Mouse (Mus musculus) forebrain, embryonic 14.5 days (tissue): Measurements from ENCODE around the gene Galm. TPM values are rescaled to one million over a fixed set of nuclear protein-coding genes. Genes with fewer than 3 reads are reported as not detected.

Source experiments
- ATAC-seq: fragments of 200-750 bp; cut with Nextera tagmentation; 2 replicates; pipeline ENCODE4 v1.8.0; 2017; ENCODE audit warnings: mild to moderate bottlenecking, moderate library complexity
- DNase-seq: peaks from one replicate; pipeline ENCODE4 v3.0.0-alpha.2; 2015; ENCODE audit warnings: low spot score
- H3K27ac ChIP-seq: fragments of 300-500 bp; sonication (generic); 2 replicates; pipeline ENCODE4 v1.5.1; 2014; ENCODE audit warnings: low read depth, mild to moderate bottlenecking, control low read depth, low read length, moderate library complexity
- H3K27me3 ChIP-seq: fragments of 300-500 bp; sonication (generic); replicated peaks from 2 replicates; pipeline ENCODE4 v1.6.1; 2014; ENCODE audit warnings: low read length, control low read depth, mixed read lengths; ENCODE audit not compliant: control insufficient read depth, insufficient read depth
- H3K36me3 ChIP-seq: fragments of 300-500 bp; sonication (generic); 2 replicates; pipeline ENCODE4 v1.6.1; 2014; ENCODE audit warnings: low read length, control low read depth; ENCODE audit not compliant: control insufficient read depth, insufficient read depth
- H3K4me1 ChIP-seq: fragments of 300-500 bp; sonication (generic); 2 replicates; pipeline ENCODE4 v1.6.1; 2014; ENCODE audit warnings: antibody characterized with exemption, low read length, control low read depth; ENCODE audit not compliant: control insufficient read depth, insufficient read depth
- H3K4me2 ChIP-seq: fragments of 300-500 bp; sonication (generic); 2 replicates; pipeline ENCODE4 v1.6.1; 2014; ENCODE audit warnings: mild to moderate bottlenecking, control low read depth, low read length
- H3K4me3 ChIP-seq: fragments of 300-500 bp; sonication (generic); 2 replicates; pipeline ENCODE4 v1.5.1; 2014; ENCODE audit warnings: low read depth, low read length, control low read depth
- H3K9ac ChIP-seq: fragments of 300-500 bp; sonication (generic); 2 replicates; pipeline ENCODE4 v1.6.1; 2014; ENCODE audit warnings: mild to moderate bottlenecking, low read length, control low read depth, moderate library complexity
- H3K9me3 ChIP-seq: fragments of 300-500 bp; sonication (generic); replicated peaks from 2 replicates; pipeline ENCODE4 v1.6.1; 2016; ENCODE audit warnings: low read length, control low read depth, mixed read lengths; ENCODE audit not compliant: control insufficient read depth
- WGBS: fragments of 180-500 bp; shearing (Covaris S2); extraction: QIAGEN DNeasy Blood & Tissue Kit; methylation state at CpG from one replicate; pipeline ENCODE4 v1.1.7; 2014; 5-methylcytosine and 5-hydroxymethylcytosine counted together
- polyA plus RNA-seq: library from polyadenylated mRNA; unstranded; fragments of >200 nt; fragmentation: Nextera tagmentation; extraction: Ambion mirVana; gene quantifications from 2 replicates; pipeline ENCODE4 v1.2.1, GENCODE M21; 2014

Gene Galm
- polyA plus RNA-seq, 1 experiment from 2014 or later, result 3.5 TPM

DNA sequence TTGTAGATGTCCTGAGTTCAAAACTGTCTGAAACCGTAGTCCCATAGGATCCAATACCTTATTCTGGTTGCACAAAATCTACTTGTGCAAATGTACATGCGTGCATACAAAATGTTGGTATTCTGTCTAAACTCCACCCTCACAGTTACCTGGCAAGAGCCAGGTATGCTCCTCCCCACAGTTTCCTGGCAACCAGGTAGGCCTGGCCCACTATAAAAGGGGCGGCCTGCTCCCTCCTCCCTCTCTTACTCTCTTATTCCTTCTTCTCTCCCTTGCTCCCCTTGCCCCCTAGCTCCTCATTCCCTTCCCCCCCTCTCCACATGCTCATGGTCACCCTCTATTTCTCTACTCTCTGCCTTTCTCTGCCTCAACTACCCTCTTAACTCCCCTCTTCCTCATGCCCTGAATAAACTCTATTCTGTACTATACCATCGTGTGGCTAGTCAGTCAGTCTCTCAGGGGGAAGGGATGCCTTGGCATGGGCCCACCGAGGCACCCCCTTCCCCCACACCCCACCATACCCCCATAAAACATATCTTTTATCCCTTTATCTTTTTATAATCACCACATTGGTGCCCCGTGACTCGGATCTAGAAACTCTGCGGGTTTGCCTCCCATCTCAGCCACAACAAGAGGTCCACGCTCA, 31.9 kb upstream of the Galm start:
- Histone ChIP-seq H3K36me3 (no peaks in the 10 kb centered on the region), H3K4me2 (peak overlapping the region; percentile 42), H3K27ac (no peak overlapping the region), H3K9me3 (no peaks in the 10 kb centered on the region), H3K4me3 (no peak overlapping the region), H3K27me3 (no peaks in the 10 kb centered on the region), H3K9ac (peak overlapping the region; percentile 43), H3K4me1 (peaks cover 8% of the 10 kb centered on the region)
- 83% methylated on average over 9 of the region's 9 CpGs for WGBS
- ATAC-seq (peak; percentile 15; the same call in 1 of the 2 replicates), DNase-seq (no peak)

DNA sequence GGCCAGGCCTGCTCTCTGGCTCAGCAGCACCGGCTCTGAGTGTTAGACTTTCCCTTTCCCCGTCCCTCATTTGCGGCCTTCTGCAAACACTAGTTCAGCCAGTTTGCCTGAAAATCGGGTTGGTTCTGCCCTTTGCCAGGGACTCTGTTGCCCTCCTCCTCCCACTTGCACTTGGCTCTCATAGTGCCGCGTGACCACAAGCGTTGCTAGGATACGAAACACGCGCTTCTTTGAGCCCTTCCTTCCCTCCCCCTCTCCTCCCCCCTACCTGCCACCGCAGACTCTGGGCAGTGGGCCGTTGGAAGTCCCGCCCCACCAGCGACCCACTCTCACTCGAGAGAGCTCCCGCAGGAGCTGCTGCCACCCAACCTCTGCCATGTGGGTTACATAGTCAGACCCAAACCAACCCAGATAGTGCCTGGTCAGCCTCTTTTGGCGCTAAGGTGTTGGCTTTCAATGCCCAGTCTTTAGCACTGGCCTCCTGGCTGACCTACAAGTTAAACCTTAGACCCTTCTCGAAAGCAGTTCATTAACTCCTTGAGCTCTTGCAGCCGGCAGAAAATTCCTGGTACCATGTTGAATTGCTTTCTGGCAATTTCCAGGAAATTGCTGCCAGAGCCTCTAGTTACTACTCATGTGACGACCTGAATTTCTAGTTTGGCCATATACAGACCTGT, 31.1 kb upstream of the Galm start:
- Histone ChIP-seq H3K4me3 (no peak overlapping the region), H3K27me3 (no peaks in the 10 kb centered on the region), H3K36me3 (no peaks in the 10 kb centered on the region), H3K9ac (peak overlapping the region; percentile 43), H3K4me1 (peaks cover 8% of the 10 kb centered on the region), H3K4me2 (peak overlapping the region; percentile 42), H3K27ac (no peak overlapping the region), H3K9me3 (no peaks in the 10 kb centered on the region)
- 15% methylated on average over 20 of the region's 20 CpGs for WGBS
- ATAC-seq (peak; percentile 83), DNase-seq (peak; percentile 76)

DNA sequence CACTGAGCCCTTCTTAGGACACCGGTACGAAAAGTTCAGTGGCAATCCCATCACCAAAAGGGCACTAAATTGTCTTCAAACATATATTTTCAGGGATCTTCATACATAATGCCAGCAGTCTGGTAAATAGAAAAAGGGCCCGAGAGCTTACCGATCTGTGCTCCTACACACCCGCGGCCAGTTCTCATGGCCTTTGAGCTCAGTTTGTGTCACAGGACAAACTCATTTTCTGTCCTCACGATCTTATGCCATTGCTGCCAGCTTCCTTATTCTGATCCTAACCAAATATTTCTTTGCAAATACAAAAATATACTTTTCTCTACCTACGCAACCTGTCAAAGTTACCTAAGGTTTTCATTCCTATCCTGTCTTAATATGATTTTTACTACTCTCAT, 30.6 kb upstream of the Galm start:
- H3K9ac ChIP-seq, result no peak overlapping the region
- H3K4me1 ChIP-seq, result peaks cover 8% of the 10 kb centered on the region
- no peaks in the 10 kb centered on the region for H3K9me3 ChIP-seq
- 88% methylated on average over 8 of the region's 8 CpGs for WGBS
- no peaks in the 10 kb centered on the region for H3K27me3 ChIP-seq
- no peak overlapping the region for H3K4me2 ChIP-seq
- H3K4me3 ChIP-seq, result no peak overlapping the region
- ATAC-seq (no peak), DNase-seq (no peak)
- no peak overlapping the region for H3K27ac ChIP-seq
- H3K36me3 ChIP-seq, result no peaks in the 10 kb centered on the region

DNA sequence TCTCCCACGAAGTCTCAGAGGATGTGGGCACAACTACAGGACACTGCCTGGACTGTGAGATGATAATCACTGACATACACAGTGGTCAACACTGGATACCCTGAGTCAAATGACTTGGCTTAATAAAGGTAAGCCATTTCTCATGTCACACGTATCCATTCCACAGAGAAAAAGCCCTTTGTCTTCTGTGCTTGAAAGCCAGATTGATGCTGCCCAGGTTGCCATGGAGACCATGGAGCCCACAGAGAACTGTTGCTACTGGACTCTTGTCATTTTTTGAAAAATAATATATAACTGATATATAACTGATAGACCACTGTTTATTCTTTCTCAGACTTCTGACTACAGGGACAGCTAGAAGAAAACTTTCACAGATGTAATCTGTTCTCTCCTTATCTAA, 30.1 kb upstream of the Galm start:
- no peaks in the 10 kb centered on the region for H3K36me3 ChIP-seq
- H3K4me1 ChIP-seq, result peaks cover 8% of the 10 kb centered on the region
- H3K9me3 ChIP-seq, result no peaks in the 10 kb centered on the region
- no peak overlapping the region for H3K9ac ChIP-seq
- 36% methylated on average over 2 of the region's 2 CpGs for WGBS
- no peaks in the 10 kb centered on the region for H3K27me3 ChIP-seq
- DNase-seq (peak; percentile 51), ATAC-seq (no peak)
- no peak overlapping the region for H3K27ac ChIP-seq
- H3K4me3 ChIP-seq, result no peak overlapping the region
- H3K4me2 ChIP-seq, result no peak overlapping the region

DNA sequence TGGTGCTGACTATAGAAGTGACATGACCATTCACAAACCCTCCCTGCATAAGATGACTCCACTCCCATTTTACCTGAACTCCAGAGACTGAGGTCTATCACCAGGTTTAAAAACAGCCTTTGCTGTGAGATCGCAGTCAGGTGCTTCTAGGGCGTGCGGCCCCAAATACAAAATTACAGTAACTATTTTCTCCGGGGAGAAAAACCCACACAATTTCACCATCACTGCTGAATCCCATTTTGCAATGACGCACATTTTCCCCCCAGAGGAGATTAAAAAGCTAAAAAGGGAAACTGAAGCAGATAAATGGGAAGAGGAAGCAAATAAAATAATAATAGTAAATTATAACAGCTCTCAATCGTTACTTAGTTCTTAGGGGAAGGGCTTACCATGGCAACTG, 27.4 kb upstream of the Galm start:
- 86% methylated on average over 6 of the region's 6 CpGs for WGBS
- DNase-seq, result no peak
- Histone ChIP-seq H3K4me1 (peaks cover 8% of the 10 kb centered on the region), H3K27ac (no peak overlapping the region), H3K4me3 (no peak overlapping the region), H3K36me3 (no peaks in the 10 kb centered on the region), H3K27me3 (no peaks in the 10 kb centered on the region), H3K9ac (no peak overlapping the region), H3K9me3 (no peaks in the 10 kb centered on the region), H3K4me2 (no peak overlapping the region)
- no peak for ATAC-seq

DNA sequence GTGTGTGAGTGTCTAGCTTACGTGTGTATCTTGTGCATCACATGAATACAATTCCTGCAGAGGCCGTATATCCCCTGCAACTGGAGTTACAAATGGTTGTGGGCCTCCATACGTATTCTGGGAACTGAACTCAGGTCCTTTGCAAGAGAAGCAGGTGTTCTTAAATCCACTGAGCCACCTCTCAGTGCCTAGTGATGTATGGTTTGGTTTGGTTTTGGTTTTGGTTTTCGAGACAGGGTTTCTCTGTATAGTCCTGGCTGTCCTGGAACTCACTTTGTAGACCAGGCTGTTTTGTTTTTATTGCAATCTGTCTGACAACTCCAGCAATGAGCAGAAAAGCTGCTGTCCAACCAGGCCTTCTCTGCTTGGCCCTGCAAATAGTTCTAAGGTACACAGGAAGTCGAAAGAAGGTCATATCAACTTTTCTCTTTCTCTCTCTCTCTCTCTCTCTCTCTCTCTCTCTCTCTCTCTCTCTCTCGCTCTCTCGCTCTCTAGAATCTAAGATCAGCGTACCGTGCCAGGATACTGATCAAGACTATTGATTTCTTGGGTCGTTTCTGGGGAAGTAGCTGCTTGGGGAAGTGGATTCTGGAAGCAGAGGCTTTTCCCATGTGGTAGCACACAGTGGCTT, 21.8 kb upstream of the Galm start:
- WGBS, result 89% methylated on average over 10 of the region's 10 CpGs
- Histone ChIP-seq H3K4me1 (no peaks in the 10 kb centered on the region), H3K27ac (no peak overlapping the region), H3K9me3 (no peaks in the 10 kb centered on the region), H3K9ac (no peak overlapping the region), H3K4me3 (no peak overlapping the region), H3K36me3 (no peaks in the 10 kb centered on the region), H3K27me3 (no peaks in the 10 kb centered on the region), H3K4me2 (no peak overlapping the region)
- ATAC-seq, result no peak
- no peak for DNase-seq

DNA sequence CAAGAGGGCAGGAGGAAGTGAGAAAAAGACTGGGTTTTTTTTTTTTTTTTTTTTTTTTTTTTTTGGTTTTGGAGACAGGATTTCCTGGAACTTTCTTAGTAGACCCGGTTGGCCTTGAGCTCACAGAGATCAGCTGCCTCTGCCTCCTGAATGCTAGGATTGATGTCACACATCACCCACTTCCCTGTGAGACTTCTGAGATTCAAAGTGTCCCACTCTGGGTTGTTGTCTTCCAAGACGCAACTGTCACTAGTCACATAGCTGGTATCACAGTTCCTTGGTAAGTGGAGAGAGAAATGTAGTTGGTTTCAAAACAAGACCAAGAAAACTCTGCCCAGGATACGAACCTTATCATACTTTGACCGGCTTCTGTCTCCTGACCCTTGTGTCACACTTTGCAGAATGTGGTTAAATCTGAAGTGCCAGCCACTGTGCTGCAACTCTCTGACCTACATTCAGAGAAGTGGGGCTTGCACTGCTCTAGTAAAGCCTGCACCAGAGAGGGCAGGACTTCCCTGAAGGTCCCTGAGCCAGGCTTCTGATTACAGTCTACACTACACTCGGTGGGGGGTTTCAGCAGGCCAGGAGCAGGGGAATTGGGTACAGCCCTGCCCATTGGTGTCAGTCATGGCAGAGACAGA, 14.5 kb upstream of the Galm start:
- no peak overlapping the region for H3K4me3 ChIP-seq
- no peaks in the 10 kb centered on the region for H3K4me1 ChIP-seq
- no peak overlapping the region for H3K9ac ChIP-seq
- 86% methylated on average over 5 of the region's 5 CpGs for WGBS
- no peaks in the 10 kb centered on the region for H3K9me3 ChIP-seq
- DNase-seq (no peak), ATAC-seq (no peak)
- H3K27me3 ChIP-seq, result no peaks in the 10 kb centered on the region
- no peak overlapping the region for H3K27ac ChIP-seq
- H3K4me2 ChIP-seq, result no peak overlapping the region
- H3K36me3 ChIP-seq, result no peaks in the 10 kb centered on the region

DNA sequence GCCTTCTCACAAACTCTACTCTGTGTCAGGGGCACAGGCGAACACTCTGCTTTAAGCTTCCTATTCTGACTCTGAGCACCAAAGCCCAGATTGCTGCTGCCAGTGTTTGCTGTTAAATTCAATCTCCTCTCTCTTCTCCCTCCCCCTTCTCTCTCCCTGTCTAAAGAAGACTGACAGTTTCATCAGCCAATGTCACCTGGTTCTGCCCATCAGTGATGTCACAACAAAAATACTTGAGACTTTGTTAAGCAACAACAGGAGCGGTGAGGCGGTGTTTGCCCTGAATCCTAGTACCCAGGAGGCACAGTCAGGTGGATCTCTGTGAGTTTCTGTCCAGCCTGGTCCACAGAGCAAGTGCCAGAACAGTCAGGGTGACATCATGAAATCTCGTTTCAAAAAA, 13.8 kb upstream of the Galm start:
- no peaks in the 10 kb centered on the region for H3K4me1 ChIP-seq
- H3K4me2 ChIP-seq, result no peak overlapping the region
- H3K27ac ChIP-seq, result no peak overlapping the region
- ATAC-seq (no peak), DNase-seq (no peak)
- no peak overlapping the region for H3K4me3 ChIP-seq
- no peaks in the 10 kb centered on the region for H3K36me3 ChIP-seq
- no peaks in the 10 kb centered on the region for H3K9me3 ChIP-seq
- WGBS, result 83% methylated on average over 4 of the region's 4 CpGs
- no peak overlapping the region for H3K9ac ChIP-seq
- H3K27me3 ChIP-seq, result no peaks in the 10 kb centered on the region

DNA sequence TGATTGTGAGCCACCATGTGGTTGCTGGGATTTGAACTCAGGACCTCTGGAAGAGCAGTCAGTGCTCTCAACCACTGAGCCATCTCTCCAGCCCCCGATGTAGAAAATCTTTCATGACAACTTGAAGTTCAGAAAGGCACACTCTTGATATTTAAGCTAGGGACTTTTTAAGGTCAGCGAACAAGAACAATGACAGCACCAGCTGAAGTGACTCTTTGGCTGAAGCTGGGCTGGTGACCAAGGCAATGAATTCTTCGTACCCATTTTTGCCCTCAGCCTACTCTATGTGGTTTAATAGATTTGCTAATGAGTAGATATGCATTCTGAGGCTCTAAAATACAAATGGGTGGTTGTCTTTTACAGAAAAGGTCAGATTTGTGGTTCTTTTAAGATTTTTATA, 6.9 kb upstream of the Galm start:
- WGBS, result 87% methylated on average over 3 of the region's 3 CpGs
- H3K9ac ChIP-seq, result no peak overlapping the region
- ATAC-seq (no peak), DNase-seq (no peak)
- no peak overlapping the region for H3K4me2 ChIP-seq
- no peak overlapping the region for H3K27ac ChIP-seq
- H3K4me1 ChIP-seq, result no peaks in the 10 kb centered on the region
- H3K4me3 ChIP-seq, result no peak overlapping the region
- H3K36me3 ChIP-seq, result no peaks in the 10 kb centered on the region
- H3K27me3 ChIP-seq, result no peaks in the 10 kb centered on the region
- H3K9me3 ChIP-seq, result no peaks in the 10 kb centered on the region
